Mouse (Mus musculus) T-cell, adult 2 months (primary cell): ENCODE measurements around the gene Plppr1.

Experiments
- DNase-seq: peaks from one replicate; pipeline ENCODE4 v3.0.0; 2022; ENCODE audit warnings: low spot score

Plppr1 gene

GRCm38 (mm10) chr4:49118842-49119241, 59.8 kb downstream of the Plppr1 start:
- DNase-seq: no peak

GRCm38 (mm10) chr4:49144798-49145197, 85.7 kb downstream of the Plppr1 start:
- no peak for DNase-seq

- no peak for DNase-seq
Measured at GRCm38 (mm10) chr4:49148775-49149174, 89.7 kb downstream of the Plppr1 start.

GRCm38 (mm10) chr4:49149251-49149650, 90.2 kb downstream of the Plppr1 start:
- no peak for DNase-seq

- no peak for DNase-seq
Measured at GRCm38 (mm10) chr4:49153849-49154248, 94.8 kb downstream of the Plppr1 start.

- DNase-seq: no peak
Measured at GRCm38 (mm10) chr4:49156781-49157180, 97.7 kb downstream of the Plppr1 start.

- no peak for DNase-seq
Measured at GRCm38 (mm10) chr4:49163285-49163684, 104.2 kb downstream of the Plppr1 start.

- DNase-seq: no peak
Measured at GRCm38 (mm10) chr4:49166391-49166790, 107.3 kb downstream of the Plppr1 start.

- no peak for DNase-seq
Measured at GRCm38 (mm10) chr4:49167030-49167429, 108.0 kb downstream of the Plppr1 start.

GRCm38 (mm10) chr4:49169498-49169897, 110.4 kb downstream of the Plppr1 start:
- no peak for DNase-seq

GRCm38 (mm10) chr4:49178101-49178500, 119.0 kb downstream of the Plppr1 start:
- DNase-seq: no peak

- no peak for DNase-seq
Measured at GRCm38 (mm10) chr4:49178891-49179290, 119.8 kb downstream of the Plppr1 start.

GRCm38 (mm10) chr4:49179471-49180181, 120.6 kb downstream of the Plppr1 start:
- DNase-seq: no peak

- no peak for DNase-seq
Measured at GRCm38 (mm10) chr4:49189991-49190526, 131.0 kb downstream of the Plppr1 start.

- DNase-seq: no peak
Measured at GRCm38 (mm10) chr4:49197125-49197747, 138.2 kb downstream of the Plppr1 start.

- DNase-seq: no peak
Measured at GRCm38 (mm10) chr4:49210457-49210856, 151.4 kb downstream of the Plppr1 start.

- DNase-seq: no peak
Measured at GRCm38 (mm10) chr4:49211582-49211981, 152.5 kb downstream of the Plppr1 start.

- DNase-seq: no peak
Measured at GRCm38 (mm10) chr4:49212616-49213544, 153.8 kb downstream of the Plppr1 start.

- no peak for DNase-seq
Measured at GRCm38 (mm10) chr4:49214341-49214740, 155.3 kb downstream of the Plppr1 start.

- DNase-seq: no peak
Measured at GRCm38 (mm10) chr4:49223501-49223900, 164.4 kb downstream of the Plppr1 start.

- DNase-seq: no peak
Measured at GRCm38 (mm10) chr4:49225021-49225420, 165.9 kb downstream of the Plppr1 start.
